Mouse (Mus musculus) embryonic fibroblast, embryonic 13.5 days (primary cell): ENCODE data around the gene Wdr75.

Source experiments
- CTCF ChIP-seq: IDR thresholded peaks from 2 replicates; pipeline ENCODE4 v1.5.1; 2011; ENCODE audit warnings: mild to moderate bottlenecking, control low read depth, low read length, moderate library complexity, borderline replicate concordance; ENCODE audit not compliant: insufficient read depth
- POLR2A ChIP-seq: IDR thresholded peaks from 2 replicates; pipeline ENCODE4 v1.6.1; 2011; ENCODE audit warnings: low read depth, mild to moderate bottlenecking, control low read depth, low read length, moderate library complexity

DNA sequence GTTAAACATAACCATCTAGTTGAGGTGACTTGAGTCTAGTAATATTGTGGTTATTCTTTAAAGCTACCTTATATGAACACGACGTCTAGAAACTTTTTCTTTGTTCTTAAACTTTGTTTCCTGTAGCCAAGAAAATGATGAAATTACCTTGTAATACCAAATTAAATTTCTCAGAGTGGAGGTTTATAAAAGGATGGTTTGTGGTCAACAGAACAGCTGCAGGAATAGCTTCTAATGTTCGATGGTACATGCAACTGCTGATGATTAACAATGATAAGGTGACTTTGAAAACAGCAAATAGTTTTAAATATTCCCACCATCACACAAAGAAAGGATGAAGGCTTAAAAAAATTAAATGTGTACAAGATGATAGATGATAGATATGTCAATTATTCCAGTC lies 30.7 kb downstream of the Wdr75 start:
- TF ChIP-seq POLR2A (no peak), CTCF (no peak)
